Mouse (Mus musculus): ENCODE results near the gene Pik3cd. TPM values are rescaled to one million over a fixed set of nuclear protein-coding genes. Genes with fewer than 3 reads are reported as not detected.

Gene Pik3cd
- polyA plus RNA-seq, 1 experiment from 2014 or later: 5.1 TPM

DNA sequence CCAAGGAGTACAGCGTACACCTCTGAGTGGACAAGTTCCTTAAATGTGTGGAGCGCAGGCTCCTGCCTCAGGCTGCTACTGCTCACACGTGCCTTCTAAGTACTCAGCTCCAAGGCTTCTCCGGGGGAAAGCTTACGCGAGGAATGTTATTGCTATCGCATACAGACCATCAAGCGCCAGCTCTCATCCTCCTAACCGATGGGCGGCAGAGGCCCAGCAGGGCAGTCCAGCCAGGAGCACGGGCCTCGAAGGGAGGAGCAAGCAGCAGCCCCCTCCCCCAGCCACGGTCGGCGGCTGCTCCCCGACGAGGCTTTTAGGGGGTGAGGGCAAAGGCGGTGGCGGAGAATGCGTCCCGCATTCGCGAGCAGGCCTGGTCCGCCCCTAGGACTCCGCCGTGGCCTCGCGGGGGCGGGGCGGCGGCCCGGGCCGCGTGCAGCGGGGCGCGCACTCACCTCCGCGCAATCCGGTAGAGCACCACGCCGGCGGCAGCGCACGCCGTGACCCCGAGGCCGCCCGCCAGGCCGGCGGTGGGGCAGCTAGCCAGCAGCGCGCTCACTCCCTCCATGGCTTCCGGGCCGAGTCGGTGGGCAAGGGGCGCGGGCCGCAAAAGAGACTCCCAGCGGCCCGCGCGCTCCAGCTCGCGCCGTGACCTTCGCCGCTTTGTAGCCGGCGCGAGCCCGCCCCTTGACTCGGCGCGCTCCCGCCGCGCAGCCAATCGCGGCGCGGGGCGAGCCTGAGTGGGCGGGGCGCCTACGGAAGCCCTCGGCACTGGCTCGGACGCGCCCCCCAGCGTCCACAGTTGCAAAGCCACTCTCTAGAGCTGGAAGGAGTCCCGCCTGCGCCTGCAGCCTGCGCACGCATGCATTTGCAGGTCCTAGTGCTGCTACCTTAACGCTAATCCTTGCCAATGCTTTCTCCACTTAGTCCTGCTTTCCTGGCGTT is 35.3 kb upstream of the Pik3cd start, which contains the start of gene Tmem201:
Gene Tmem201 (minus strand): TSS at position 662 of the 942 bp plus-strand sequence.
- H3K4me2 ChIP-seq (ENCODE audit: low read depth, low read length): peak within 1 kb of the TSS; percentile 88
- no peaks in the 10 kb centered on the region for H3K27me3 ChIP-seq (ENCODE audit: control insufficient read depth, insufficient read depth, low read length)
- peak within 1 kb of the TSS; percentile 85 for H3K4me3 ChIP-seq (replicated peaks; ENCODE audit: low read length)
- no peaks in the 10 kb centered on the region for H3K36me3 ChIP-seq (ENCODE audit: control insufficient read depth, insufficient read depth, low read length)
- ATAC-seq (ENCODE audit: insufficient read depth, low FRiP score): peak; percentile 89
- H3K9me3 ChIP-seq (replicated peaks; ENCODE audit: control insufficient read depth, low read length): no peaks in the 10 kb centered on the region
- H3K27ac ChIP-seq (ENCODE audit: low read length): peak within 1 kb of the TSS; percentile 63
- WGBS: under 1% methylated on average over 97 of the region's 97 CpGs
- peak within 1 kb of the TSS; percentile 87 for H3K9ac ChIP-seq (ENCODE audit: low read length)
- H3K4me1 ChIP-seq (ENCODE audit: control insufficient read depth, insufficient read depth, low read length): peaks cover 33% of the 10 kb centered on the region

DNA sequence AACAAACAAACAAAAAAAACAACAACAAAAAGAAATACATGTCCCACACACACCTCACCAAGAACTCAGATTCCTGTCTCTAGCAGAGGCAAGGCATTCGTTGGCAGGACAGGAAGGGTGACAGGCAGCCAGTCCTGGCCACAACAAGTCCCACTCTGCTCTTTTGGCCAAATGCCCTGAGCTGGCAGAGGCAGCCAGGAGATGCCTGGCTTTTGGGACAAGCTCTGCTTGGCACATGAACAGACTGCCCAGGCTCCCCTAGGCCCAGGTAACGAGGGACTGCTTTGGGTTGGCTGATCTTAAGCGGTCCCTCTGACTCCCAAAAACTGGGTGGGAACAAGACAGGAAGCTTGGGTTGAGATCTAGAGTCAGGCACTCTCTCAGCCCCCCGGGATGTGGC is 34.2 kb upstream of the Pik3cd start:
- ATAC-seq (ENCODE audit: insufficient read depth, low FRiP score): no peak
- no peaks in the 10 kb centered on the region for H3K27me3 ChIP-seq (ENCODE audit: control insufficient read depth, insufficient read depth, low read length)
- H3K4me2 ChIP-seq (ENCODE audit: low read depth, low read length): peak overlapping the region; percentile 88
- 27% methylated on average over 4 of the region's 4 CpGs for WGBS
- no peak overlapping the region for H3K27ac ChIP-seq (ENCODE audit: low read length)
- no peaks in the 10 kb centered on the region for H3K36me3 ChIP-seq (ENCODE audit: control insufficient read depth, insufficient read depth, low read length)
- H3K9me3 ChIP-seq (replicated peaks; ENCODE audit: control insufficient read depth, low read length): no peaks in the 10 kb centered on the region
- H3K9ac ChIP-seq (ENCODE audit: low read length): peak overlapping the region; percentile 87
- H3K4me1 ChIP-seq (ENCODE audit: control insufficient read depth, insufficient read depth, low read length): peaks cover 37% of the 10 kb centered on the region
- H3K4me3 ChIP-seq (replicated peaks; ENCODE audit: low read length): peak overlapping the region; percentile 85

- Histone ChIP-seq H3K4me1 (ENCODE audit: control insufficient read depth, insufficient read depth, low read length) (peaks cover 37% of the 10 kb centered on the region), H3K4me2 (ENCODE audit: low read depth, low read length) (no peak overlapping the region), H3K9me3 (replicated peaks; ENCODE audit: control insufficient read depth, low read length) (no peaks in the 10 kb centered on the region), H3K9ac (ENCODE audit: low read length) (no peak overlapping the region), H3K36me3 (ENCODE audit: control insufficient read depth, insufficient read depth, low read length) (no peaks in the 10 kb centered on the region), H3K4me3 (replicated peaks; ENCODE audit: low read length) (no peak overlapping the region), H3K27ac (ENCODE audit: low read length) (no peak overlapping the region), H3K27me3 (ENCODE audit: control insufficient read depth, insufficient read depth, low read length) (no peaks in the 10 kb centered on the region)
- ATAC-seq (ENCODE audit: insufficient read depth, low FRiP score): no peak
- WGBS: 63% methylated on average over 5 of the region's 5 CpGs
Measured at GRCm38 (mm10) chr4:149735624-149736250, 33.4 kb upstream of the Pik3cd start.

DNA sequence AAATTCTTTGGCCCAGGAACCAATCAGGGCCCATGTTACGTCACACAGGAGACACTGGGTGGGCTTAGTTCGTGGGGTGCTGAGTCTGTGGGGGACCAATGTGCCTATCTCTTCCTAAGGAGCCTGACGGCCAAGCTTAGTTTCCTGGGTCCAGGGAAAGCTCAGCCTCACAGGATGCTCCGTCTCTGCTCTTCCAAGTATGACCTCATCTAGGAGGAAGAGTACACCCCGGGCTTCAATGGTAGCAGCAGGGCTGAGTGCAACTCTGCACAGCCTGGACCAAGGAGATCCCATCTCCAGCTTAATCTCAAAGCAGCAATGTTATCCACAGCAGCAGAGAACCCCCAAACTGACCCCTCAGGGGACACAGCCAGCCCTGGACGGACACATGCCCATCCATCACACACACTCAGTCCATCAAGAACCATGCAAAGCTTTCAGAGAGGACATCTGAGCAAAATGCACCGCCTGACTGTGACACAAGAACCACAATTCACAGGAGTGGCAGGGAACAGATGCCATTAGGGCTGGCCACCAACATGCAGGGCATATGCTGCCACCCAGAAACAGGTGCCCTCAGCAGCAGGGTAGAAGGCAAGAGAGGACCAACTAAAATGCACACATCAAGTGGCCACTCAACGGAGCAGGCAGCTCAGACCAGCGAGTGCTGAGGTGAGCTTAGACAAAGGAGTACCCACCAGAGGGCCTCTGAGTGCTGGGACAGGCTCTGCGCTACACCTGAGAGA is 32.5 kb upstream of the Pik3cd start:
- H3K27ac ChIP-seq (ENCODE audit: low read length): no peak overlapping the region
- H3K4me1 ChIP-seq (ENCODE audit: control insufficient read depth, insufficient read depth, low read length): peaks cover 37% of the 10 kb centered on the region
- ATAC-seq (ENCODE audit: insufficient read depth, low FRiP score): no peak
- no peak overlapping the region for H3K4me2 ChIP-seq (ENCODE audit: low read depth, low read length)
- no peaks in the 10 kb centered on the region for H3K36me3 ChIP-seq (ENCODE audit: control insufficient read depth, insufficient read depth, low read length)
- no peaks in the 10 kb centered on the region for H3K9me3 ChIP-seq (replicated peaks; ENCODE audit: control insufficient read depth, low read length)
- no peaks in the 10 kb centered on the region for H3K27me3 ChIP-seq (ENCODE audit: control insufficient read depth, insufficient read depth, low read length)
- no peak overlapping the region for H3K4me3 ChIP-seq (replicated peaks; ENCODE audit: low read length)
- 70% methylated on average over 10 of the region's 10 CpGs for WGBS
- no peak overlapping the region; the same call in 1 of the 2 replicates for H3K9ac ChIP-seq (ENCODE audit: low read length)

GRCm38 (mm10) chr4:149734246-149734645 is 31.9 kb upstream of the Pik3cd start:
- Histone ChIP-seq H3K9ac (ENCODE audit: low read length) (no peak overlapping the region), H3K4me2 (ENCODE audit: low read depth, low read length) (no peak overlapping the region), H3K36me3 (ENCODE audit: control insufficient read depth, insufficient read depth, low read length) (0 out of 2 replicates have a peak, but pooled peaks cover 4% of the 10 kb centered on the region), H3K27ac (ENCODE audit: low read length) (no peak overlapping the region), H3K9me3 (replicated peaks; ENCODE audit: control insufficient read depth, low read length) (no peaks in the 10 kb centered on the region), H3K4me1 (ENCODE audit: control insufficient read depth, insufficient read depth, low read length) (peaks cover 37% of the 10 kb centered on the region), H3K27me3 (ENCODE audit: control insufficient read depth, insufficient read depth, low read length) (no peaks in the 10 kb centered on the region), H3K4me3 (replicated peaks; ENCODE audit: low read length) (no peak overlapping the region)
- no peak for ATAC-seq (ENCODE audit: insufficient read depth, low FRiP score)
- WGBS: 81% methylated on average over 6 of the region's 6 CpGs

GRCm38 (mm10) chr4:149733748-149734147 is 31.4 kb upstream of the Pik3cd start:
- no peaks in the 10 kb centered on the region for H3K9me3 ChIP-seq (replicated peaks; ENCODE audit: control insufficient read depth, low read length)
- H3K4me3 ChIP-seq (replicated peaks; ENCODE audit: low read length): no peak overlapping the region
- 58% methylated on average over 6 of the region's 6 CpGs for WGBS
- H3K9ac ChIP-seq (ENCODE audit: low read length): 0 out of 2 replicates have a peak overlapping the region, but pooled peaks have one; percentile 8
- no peak for ATAC-seq (ENCODE audit: insufficient read depth, low FRiP score)
- peak overlapping the region; percentile 8; the same call in 1 of the 2 replicates for H3K27ac ChIP-seq (ENCODE audit: low read length)
- H3K4me2 ChIP-seq (ENCODE audit: low read depth, low read length): no peak overlapping the region
- 0 out of 2 replicates have a peak, but pooled peaks cover 4% of the 10 kb centered on the region for H3K36me3 ChIP-seq (ENCODE audit: control insufficient read depth, insufficient read depth, low read length)
- H3K27me3 ChIP-seq (ENCODE audit: control insufficient read depth, insufficient read depth, low read length): no peaks in the 10 kb centered on the region
- peaks cover 37% of the 10 kb centered on the region for H3K4me1 ChIP-seq (ENCODE audit: control insufficient read depth, insufficient read depth, low read length)

GRCm38 (mm10) chr4:149732800-149733199 is 30.4 kb upstream of the Pik3cd start:
- no peaks in the 10 kb centered on the region for H3K9me3 ChIP-seq (replicated peaks; ENCODE audit: control insufficient read depth, low read length)
- ATAC-seq (ENCODE audit: insufficient read depth, low FRiP score): no peak
- no peaks in the 10 kb centered on the region for H3K27me3 ChIP-seq (ENCODE audit: control insufficient read depth, insufficient read depth, low read length)
- no peak overlapping the region for H3K4me2 ChIP-seq (ENCODE audit: low read depth, low read length)
- peaks cover 5% of the 10 kb centered on the region; the same call in 1 of the 2 replicates for H3K36me3 ChIP-seq (ENCODE audit: control insufficient read depth, insufficient read depth, low read length)
- peak overlapping the region; percentile 6; the same call in 1 of the 2 replicates for H3K27ac ChIP-seq (ENCODE audit: low read length)
- peaks cover 37% of the 10 kb centered on the region for H3K4me1 ChIP-seq (ENCODE audit: control insufficient read depth, insufficient read depth, low read length)
- peak overlapping the region; percentile 31; the same call in 1 of the 2 replicates for H3K9ac ChIP-seq (ENCODE audit: low read length)
- no peak overlapping the region for H3K4me3 ChIP-seq (replicated peaks; ENCODE audit: low read length)
- 54% methylated on average over 10 of the region's 10 CpGs for WGBS

GRCm38 (mm10) chr4:149732313-149732712 is 29.9 kb upstream of the Pik3cd start:
- Histone ChIP-seq H3K36me3 (ENCODE audit: control insufficient read depth, insufficient read depth, low read length) (peaks cover 9% of the 10 kb centered on the region; the same call in 1 of the 2 replicates), H3K9me3 (replicated peaks; ENCODE audit: control insufficient read depth, low read length) (no peaks in the 10 kb centered on the region), H3K4me3 (replicated peaks; ENCODE audit: low read length) (no peak overlapping the region), H3K4me1 (ENCODE audit: control insufficient read depth, insufficient read depth, low read length) (peaks cover 37% of the 10 kb centered on the region), H3K4me2 (ENCODE audit: low read depth, low read length) (no peak overlapping the region), H3K9ac (ENCODE audit: low read length) (peak overlapping the region; percentile 31; the same call in 1 of the 2 replicates), H3K27ac (ENCODE audit: low read length) (peak overlapping the region; percentile 6; the same call in 1 of the 2 replicates), H3K27me3 (ENCODE audit: control insufficient read depth, insufficient read depth, low read length) (no peaks in the 10 kb centered on the region)
- WGBS: 80% methylated on average over 3 of the region's 3 CpGs
- ATAC-seq (ENCODE audit: insufficient read depth, low FRiP score): no peak

Measured in stomach, embryonic 16.5 days (tissue).